Mouse (Mus musculus) left cerebral cortex, postnatal 25 days (tissue): ENCODE data around the gene Dapp1. TPM values are rescaled to one million over a fixed set of nuclear protein-coding genes. Genes with fewer than 3 reads are reported as not detected.
A peak's percentile ranks its signal among the peaks of the same experiment; 100 is the strongest.
"Not testable (repeated sequence)": the region's sequence is repeated elsewhere in the genome, so short reads cannot be mapped to it uniquely, and the experiment has no call there.

Experiments
- DNase-seq, 2 experiments: peaks; one replicate each; pipeline ENCODE4 v3.0.0; 2022; ENCODE audit warnings: low spot score in 2 of 2, mixed read lengths in 1 of 2
- intact Hi-C: fragments of 180-260 bp; cut with DNase I; formaldehyde crosslinking; loops from one replicate; pipeline ENCODE4 v1.15.1; 2025
- total RNA-seq, 2 experiments: library from RNA; stranded (reverse); gene quantifications; 2 replicates each; pipeline ENCODE4 v1.2.3; 2021

The Dapp1 gene
- total RNA-seq, 2 experiments from 2014 or later = 2.5 to 2.9 TPM

DNA sequence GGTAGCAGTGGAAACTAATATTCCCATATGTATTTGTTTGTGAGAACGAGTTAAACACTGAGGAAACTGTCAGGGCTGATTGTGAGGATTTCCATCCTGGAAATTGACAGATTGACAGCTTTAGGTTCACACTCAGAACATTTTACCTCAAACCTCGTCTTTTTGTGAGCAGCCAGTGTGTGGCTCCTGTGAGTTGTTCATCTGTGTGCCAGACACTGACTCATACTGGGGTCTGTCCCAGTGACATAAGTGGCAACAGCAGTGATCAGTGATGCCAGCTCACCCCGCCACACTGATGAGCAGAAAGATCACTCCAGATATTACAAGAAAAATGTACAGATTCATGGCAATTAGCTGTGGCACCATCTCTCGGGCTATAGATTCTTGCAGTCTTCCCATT, 21.9 kb downstream of the Dapp1 start:
- no peak for DNase-seq
- intact Hi-C loops = no loop called here

DNA sequence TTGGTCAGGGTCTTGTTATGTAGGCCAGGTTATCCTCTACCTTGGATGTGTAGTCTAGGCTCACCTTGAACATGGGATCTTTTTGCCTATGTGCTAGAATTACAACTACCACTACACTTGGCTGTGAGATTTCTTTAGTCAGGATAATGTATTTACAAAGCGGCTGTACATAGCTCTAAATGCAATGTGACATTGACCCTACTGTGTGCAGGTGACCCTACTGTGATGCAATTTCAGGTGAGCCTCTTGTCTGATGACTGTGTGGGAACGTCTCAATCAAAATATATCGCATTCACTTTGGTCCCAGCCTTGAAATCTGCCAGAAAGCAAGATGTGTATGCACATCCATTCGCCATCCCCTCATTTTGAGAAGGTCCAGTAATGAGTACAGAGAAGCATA, 23.0 kb downstream of the Dapp1 start:
- intact Hi-C loops = no loop called here
- DNase-seq = no peak

DNA sequence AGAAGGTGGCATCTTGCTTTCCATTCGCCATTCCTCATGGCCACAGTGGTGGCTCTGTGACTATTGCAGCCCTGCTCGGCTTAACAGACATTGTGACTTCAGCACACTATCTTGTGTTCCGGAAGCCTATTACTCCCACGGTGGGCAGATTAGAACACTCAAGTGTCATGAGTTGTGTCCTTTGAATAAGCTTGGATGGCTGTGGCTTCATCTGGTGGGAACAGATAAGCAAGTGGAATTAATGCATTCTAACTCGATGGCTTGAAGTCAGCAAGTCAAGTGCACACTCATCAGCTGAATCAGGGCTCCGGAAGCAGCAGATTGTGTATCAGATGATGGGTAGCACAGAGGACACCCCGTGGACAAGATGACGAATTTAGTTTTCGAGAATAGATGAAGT, 23.5 kb downstream of the Dapp1 start:
- DNase-seq = no peak
- intact Hi-C loops = no loop called here

DNA sequence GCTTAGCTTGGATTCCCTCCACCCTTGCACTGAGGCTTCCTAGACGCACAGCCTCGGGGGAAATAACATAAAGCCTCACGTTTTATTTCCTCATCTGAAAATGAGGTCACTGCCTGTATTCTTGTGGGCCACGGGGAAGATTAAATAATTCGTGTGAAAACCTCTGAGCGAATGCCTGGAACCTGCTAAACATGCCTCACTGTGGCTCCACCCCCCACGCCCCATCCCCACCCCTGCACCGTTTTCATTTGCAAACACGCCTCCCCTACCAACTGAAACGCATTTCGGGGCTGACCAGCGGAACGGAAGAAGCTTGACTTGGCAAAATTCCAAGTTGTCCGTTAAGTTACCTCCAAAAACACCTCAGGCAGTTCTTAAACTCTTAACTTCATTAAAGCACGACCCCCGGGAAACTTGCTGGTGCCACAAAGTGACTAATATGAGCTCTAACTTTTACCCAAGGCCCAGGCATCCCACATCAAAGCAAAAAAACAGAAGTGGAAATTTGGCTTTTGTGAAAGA, 25.7 kb downstream of the Dapp1 start:
- intact Hi-C loops = no loop called here
- DNase-seq = no peak

DNA sequence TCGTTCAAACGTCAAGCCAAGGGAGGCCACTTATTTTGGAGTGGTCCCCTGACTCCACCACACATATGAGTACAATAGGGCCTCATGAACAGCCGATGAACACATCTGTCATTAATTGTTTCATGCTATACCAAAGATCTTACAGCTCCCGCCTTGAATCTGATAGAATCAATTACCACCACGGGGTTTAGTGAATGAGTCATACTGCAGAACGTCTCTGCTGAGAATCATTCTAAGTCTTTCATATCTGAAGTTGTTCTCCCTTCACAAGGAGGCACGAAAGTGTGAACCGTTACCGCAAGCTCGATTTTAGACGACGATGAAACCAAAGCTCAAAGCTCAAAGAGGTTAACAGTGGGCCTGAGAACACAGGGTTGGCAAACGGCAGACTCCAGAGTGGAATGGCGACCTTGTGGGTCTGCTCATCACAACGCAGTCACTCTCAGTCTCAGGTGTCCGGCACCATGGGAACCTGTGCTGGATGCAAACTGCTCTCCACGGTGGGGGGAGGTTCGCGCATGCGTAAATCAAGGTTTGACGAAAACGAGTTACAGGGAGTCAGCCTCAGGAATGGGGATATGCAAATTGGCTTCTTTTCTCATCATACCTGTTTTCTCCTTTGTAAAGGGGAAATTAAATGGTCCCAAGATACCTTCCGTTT, 27.0 kb downstream of the Dapp1 start:
- intact Hi-C loops = no loop called here

DNA sequence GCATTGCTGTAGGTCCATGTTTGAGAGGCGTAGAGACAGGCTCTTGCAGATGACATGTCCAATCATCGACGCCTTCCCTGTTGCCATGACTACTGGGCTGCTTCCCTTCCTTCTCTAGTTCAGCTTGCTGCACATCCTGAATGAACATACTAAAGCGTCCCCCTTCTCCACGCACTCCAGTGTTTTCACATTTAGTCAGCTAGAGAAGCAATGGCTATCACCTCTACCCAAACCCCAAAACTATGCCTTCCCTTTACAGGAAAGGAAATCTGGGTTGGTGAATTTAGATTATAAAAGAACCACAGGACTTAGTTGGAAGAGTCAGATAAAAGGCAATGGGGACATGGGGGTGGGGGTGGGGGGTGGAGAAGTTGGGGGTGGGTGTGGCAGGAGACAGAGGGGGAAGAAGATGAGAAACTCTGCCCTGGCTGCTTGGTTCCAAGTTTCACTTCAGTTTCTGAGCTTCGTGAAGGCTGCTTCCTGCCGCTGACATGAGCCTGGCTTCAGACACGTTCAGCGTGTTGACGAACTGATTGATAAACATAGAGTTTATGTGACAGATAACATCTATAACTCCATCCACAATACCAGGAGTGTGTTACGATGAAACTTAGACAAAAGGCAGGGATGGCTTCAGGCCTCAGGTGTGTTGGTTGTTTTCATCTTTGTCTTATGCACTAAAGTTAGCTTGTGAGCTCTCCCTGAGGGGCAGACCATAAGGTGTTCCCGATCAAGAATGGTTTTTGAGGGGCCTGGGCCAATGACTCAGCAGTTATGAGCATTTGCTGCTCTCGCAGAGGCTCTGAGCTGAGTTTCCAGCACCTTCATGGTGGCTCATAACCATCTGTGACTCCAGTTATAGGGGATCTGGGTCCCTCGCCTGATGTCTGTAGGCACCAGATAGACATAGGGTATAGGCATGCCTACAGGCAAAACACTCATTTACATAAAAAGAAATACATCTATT, 28.1 kb downstream of the Dapp1 start:
- intact Hi-C loops = no loop called here

More for the DNA sequence above, 27.0 kb downstream of the Dapp1 start:
- DNase-seq = no peak

DNA sequence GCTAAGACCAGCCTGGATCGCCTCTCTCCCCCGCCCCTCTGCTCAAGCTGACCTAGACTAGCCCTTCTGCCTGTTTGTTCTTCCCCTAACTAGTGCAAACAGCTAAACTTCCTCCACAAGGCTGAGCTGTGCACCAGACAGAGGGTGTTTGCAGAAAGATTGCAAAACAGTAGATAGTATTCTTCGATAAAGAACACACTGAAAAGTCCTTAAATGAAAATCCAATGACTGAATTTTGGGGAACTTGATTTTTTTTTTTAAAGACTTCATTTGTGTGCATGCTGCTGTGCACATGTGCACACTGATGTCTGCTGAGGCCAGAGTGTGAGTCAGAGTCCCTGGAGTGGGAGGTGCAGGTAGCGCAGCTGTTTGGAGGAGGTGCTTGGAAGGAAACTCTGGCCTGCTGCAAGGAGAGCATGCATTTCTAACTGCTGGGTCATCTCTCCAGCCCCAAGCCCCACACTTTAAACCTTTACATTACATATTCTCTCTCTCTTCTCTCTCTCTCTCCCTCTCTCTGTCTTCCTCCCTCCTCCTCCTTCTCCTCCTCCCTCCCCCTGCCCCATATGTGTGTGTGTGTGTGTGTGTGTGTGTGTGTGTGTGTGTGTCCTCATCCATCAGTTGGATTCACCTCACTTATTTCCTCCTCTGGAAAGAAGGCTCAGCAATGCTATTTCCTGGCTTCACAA, 29.0 kb downstream of the Dapp1 start:
- intact Hi-C loops = no loop called here
- DNase-seq = peak; percentile 48 to 62

More for the DNA sequence above, 28.1 kb downstream of the Dapp1 start:
- peak; percentile 77 to 88 for DNase-seq

DNA sequence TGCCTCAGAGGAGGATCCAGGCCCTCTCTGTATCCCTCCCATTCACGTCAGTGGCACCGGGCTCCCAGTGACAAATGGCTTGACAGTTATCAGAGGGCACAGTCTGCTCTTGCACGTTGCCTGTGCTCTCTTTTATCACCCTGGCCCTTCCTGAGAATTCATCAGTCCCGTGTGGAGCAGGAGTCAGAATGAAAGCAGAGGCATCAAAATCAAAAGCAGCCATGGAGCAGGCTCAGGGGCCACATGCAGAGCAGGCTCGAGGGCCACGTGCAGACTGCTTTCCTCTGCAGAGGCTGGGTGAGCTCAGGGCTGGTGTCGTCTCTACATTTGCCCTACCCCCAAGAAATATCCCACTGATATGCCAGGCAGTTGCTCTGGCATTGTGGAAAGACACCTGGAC, 29.5 kb downstream of the Dapp1 start:
- intact Hi-C loops = no loop called here
- no peak for DNase-seq

DNA sequence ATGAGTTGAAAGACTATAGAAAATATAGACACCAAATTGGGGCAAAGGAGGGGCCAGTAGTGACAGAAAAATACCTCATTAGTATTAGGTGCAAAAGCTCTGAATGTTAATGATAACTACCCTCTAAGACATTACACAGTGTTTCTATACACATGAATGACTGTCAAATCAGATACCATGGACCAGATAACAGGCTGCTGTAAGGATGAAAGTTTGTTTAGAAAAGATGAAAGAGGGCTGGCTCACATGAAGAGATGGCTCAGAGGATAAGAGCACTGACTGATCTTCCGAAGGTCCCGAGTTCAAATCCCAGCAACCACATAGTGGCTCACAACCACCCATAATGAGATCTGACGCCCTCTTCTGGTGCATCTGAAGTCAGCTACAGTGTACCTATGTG, 30.0 kb downstream of the Dapp1 start:
- intact Hi-C loops, DNase-seq: not testable (repeated sequence)

DNA sequence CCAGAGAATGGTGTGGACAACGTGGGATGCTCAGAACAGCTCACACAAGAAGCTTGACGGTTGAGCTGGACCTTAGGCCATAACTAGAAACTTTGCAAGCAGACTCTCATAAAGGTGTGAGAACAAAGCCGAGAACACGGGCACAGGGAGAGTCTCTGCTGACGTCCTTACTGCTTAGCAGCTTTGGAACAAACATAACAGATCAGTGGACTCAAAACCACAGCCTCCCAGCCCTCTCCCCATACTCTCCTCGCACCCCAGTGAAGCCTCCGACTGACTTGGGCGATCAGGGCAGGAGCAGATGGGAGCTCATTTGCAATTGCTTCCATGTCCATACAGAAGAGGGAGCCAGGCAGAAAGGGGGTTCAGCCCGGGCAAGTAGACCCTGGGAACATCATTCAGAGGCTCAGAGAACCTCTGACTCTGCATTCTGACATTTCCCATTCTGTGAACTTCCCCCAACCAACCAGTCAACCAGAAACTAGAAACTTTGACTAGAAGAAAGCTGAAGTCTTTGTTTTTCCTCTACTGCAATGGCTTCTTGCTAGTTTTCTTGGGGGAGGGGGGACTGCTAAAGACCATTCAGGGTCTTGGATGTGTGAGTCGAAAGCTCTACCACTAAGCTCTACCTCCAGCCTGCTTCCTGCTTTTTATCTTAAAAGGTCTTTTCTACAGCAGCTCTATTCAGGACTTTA, 31.0 kb downstream of the Dapp1 start:
- DNase-seq = no peak
- intact Hi-C loops = no loop called here

DNA sequence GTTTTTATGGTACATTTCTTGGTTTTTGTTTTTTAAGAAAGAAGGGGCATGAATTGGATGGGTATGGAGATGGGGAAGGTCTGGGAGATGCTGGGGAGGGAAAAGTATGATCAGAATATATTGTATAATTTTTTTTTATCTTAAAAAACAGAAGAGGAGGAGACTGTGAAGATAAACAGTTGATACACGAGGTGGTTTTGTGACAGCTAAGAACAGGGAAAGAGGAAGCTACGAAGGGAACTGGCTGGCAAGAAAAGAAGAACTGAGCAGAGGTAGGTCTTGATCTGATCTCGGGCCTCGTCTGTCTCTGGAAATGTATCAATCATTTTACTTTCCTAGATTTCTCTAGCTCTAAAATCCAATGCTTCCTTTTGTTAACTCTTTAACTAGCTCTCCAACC, 33.8 kb downstream of the Dapp1 start:
- no peak for DNase-seq
- intact Hi-C loops = no loop called here

DNA sequence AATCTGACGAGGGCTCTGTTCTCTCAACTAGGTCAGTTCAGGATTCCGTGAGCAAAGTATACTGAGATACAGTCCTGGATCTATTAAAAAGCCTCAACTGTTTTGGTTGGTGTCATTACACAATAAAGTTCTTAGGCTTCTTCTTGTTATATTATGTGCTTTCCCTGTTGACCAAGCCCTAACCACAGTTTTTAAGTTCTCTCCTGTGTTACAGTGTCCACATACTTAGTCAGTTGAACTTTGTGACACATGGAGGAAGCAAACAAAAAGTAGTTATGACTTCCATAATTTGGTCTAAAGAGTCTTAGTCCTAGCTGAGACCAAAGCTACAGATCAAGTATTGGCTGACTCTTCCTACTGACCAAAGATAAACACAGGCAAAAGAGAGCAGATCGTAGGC, 34.5 kb downstream of the Dapp1 start:
- intact Hi-C loops = no loop called here
- no peak for DNase-seq

DNA sequence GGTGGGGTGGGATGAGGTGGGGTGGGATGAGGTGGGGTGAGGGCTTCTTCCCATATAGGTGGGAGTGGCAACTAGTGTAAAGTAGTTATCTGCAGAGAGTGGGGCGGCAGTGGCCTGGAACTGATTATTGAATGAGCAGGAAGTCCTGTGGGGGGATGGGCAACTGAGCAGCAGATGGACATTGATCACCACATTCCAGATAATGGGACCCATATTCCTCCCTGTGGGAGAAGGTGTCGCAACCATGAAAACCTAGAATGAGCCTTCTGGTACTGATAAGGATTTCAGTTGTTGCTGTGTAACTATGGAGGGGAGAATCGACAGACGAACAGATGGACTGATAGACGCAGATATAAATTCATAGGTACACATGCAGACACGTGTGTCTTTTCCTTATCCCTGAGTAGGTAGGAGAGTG, 37.6 kb downstream of the Dapp1 start:
- DNase-seq = no peak
- intact Hi-C loops = no loop called here

DNA sequence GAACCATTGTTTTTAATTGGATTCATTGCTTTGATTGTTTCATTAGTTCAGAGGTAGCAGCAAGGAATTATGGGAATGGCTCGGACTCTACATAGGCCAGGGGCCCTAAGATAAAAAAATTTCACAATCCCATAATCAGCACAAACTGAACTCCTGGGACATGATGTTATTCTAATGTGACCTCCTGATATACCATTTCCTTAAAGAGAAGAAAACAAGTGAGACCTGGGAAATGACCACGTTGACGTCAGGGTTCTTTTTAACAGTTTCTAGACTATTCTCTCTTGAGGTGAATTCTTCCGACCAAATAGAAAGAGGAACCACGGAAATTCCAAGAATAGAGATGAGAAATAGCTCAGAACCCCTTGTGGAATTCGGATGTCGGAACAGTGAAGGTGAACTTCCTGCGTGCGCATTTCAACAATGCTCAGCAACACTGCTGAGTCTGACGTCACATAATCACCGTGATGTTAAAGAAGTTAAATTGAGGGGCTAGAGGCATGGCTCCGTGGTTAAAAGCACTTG, 39.2 kb downstream of the Dapp1 start:
- intact Hi-C loops = no loop called here
- DNase-seq = no peak

DNA sequence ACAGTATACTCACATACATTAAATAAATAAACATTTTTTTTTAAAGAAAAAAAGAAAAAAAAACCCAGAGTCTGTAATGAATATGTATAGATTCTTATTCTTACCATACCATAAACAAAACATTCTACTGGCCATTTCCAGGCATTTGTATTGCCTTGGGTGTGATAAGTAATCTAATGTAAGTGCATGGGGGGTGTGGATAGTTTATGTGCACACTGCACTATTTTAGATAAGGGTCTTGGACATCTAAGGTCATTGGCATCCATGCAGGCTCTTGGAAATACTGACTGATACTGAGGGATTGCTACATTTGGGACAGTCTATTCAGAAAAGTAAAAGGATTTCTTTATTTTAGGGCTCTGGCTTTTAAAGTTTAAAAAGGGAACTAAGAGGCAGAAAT, 39.8 kb downstream of the Dapp1 start:
- intact Hi-C loops = no loop called here
- no peak for DNase-seq

DNA sequence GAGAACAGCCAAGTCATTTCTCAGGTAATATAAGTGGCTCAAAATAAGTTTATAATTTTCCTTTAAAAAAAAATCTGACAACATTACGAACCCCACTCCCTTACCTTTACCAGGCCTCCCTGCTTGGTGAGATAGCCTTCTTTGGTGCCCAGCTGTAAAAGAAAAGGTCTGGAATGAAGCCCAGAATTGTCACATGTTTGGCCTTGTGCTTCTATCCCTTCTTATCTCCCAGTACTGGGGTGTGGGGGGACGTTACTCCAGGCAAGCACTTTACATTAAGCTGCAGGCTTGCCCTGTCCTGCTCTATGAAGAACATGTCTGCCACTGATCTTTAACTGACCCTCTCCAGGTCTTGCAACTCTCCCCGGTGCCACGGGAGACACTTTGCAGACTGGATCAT, 40.6 kb downstream of the Dapp1 start:
- intact Hi-C loops = no loop called here

DNA sequence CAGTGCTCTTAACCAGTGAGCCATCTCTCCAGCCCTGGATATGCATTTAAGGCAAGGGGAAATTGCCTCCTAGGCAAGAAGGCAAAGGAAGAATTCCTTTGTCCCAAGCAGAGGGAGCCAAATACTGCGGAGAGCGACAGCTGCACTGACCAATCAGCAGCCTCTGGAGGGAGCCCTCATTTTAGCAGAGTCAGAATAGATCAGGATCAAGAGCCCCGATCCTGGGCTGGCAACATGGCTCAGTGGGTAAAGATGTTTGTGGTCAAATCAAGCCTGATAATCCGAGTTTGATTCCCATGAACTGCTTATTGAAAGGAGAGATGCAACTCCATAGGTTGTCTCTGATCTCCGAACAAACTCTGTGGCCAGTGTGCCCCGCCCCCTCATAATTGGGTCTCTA, 42.7 kb downstream of the Dapp1 start:
- intact Hi-C loops = loop anchor here (5.0 kb wide), 1 partner anchor 209 kb away; no protein-coding TSS in a partner anchor

More for the DNA sequence above, 40.6 kb downstream of the Dapp1 start:
- DNase-seq = no peak

DNA sequence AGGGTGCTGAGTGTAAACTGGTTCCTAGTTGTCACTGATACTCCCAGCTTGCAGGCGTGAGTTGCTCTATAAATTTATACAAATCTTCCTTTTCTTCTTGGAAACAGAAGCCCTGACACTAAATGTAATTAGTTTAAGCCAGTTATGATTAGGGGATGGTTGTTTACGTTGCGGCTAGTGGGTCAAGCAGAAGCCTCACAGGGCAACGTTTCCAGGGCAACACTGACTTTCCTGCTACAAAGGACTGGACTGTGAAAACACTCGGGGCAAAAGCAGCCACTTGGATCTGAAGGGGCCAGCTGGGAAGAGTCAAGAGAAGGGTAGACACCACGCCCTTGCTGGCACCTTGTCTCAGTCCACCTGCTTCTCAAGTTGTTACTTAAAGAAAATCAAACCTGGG, 44.8 kb downstream of the Dapp1 start:
- intact Hi-C loops = loop anchor here (5.0 kb wide), 1 partner anchor 211 kb away; no protein-coding TSS in a partner anchor
- DNase-seq = no peak

More for the DNA sequence above, 42.7 kb downstream of the Dapp1 start:
- peak in 1 of 2 experiments; percentile 54 for DNase-seq
